Mouse (Mus musculus): ENCODE measurements at regions not wholly inside any gene's neighbourhood (a gene's known extent, or its start where the extent isn't known, plus 50 kb on each side); places are given as distances from the start of the nearest gene placed in this dataset.
A peak's percentile ranks its signal among the peaks of the same experiment; 100 is the strongest.

- 85% methylated on average over 9 of the region's 16 CpGs for whole genome bisulfite sequencing
- Histone ChIP-seq H3K27me3 (ENCODE audit: control insufficient read depth, insufficient read depth, low read depth, low read length) (no peaks in the 10 kb centered on the region), H3K9ac (ENCODE audit: low read depth, low read length) (no peak overlapping the region), H3K36me3 (ENCODE audit: control insufficient read depth, insufficient read depth, low read length) (no peaks in the 10 kb centered on the region), H3K4me1 (ENCODE audit: control insufficient read depth, insufficient read depth, low read length) (no peaks in the 10 kb centered on the region), H3K4me3 (ENCODE audit: low read depth, low read length) (no peak overlapping the region), H3K4me2 (ENCODE audit: low read length) (no peak overlapping the region), H3K27ac (ENCODE audit: low read length) (no peak overlapping the region), H3K9me3 (replicated peaks; ENCODE audit: control insufficient read depth, low read length, poor library complexity, severe bottlenecking) (no peaks in the 10 kb centered on the region)
- ATAC-seq, result no peak
Observed at GRCm38 (mm10) chr3:54103098-54103497, 52.7 kb upstream of the Trpc4 start.

DNA sequence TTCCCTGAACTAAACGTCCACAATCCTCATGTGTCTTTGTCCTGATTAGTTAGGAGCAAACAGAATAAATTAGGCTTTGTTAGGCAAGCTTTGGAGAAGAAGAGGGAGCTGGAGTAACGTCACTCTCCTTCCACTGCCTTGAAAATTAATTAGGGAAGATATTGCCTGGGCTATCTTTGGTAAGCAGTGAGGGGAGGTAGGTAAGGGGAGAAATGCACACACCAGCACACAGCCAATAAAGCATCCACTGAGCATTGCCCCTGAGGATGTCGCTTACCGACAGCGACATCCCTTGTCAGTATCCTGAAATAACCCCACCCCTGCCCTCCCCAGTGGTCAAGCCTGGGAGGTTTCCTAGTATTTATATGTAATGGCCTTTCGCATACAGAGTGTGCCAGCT is 72.2 kb upstream of the Trpc4 start:
- 34% methylated on average over 6 of the region's 6 CpGs for WGBS
- H3K4me3 ChIP-seq (ENCODE audit: low read depth, low read length), result no peak overlapping the region
- H3K9ac ChIP-seq (ENCODE audit: low read depth, low read length), result no peak overlapping the region
- H3K9me3 ChIP-seq (replicated peaks; ENCODE audit: control insufficient read depth, low read length, poor library complexity, severe bottlenecking), result no peaks in the 10 kb centered on the region
- peak; percentile 42; the same call in 1 of the 2 replicates for ATAC-seq
- H3K27me3 ChIP-seq (ENCODE audit: control insufficient read depth, insufficient read depth, low read depth, low read length), result no peaks in the 10 kb centered on the region
- no peak overlapping the region for H3K27ac ChIP-seq (ENCODE audit: low read length)
- H3K4me2 ChIP-seq (ENCODE audit: low read length), result no peak overlapping the region
- peaks cover 4% of the 10 kb centered on the region; the same call in 1 of the 2 replicates for H3K4me1 ChIP-seq (ENCODE audit: control insufficient read depth, insufficient read depth, low read length)
- H3K36me3 ChIP-seq (ENCODE audit: control insufficient read depth, insufficient read depth, low read length), result no peaks in the 10 kb centered on the region

DNA sequence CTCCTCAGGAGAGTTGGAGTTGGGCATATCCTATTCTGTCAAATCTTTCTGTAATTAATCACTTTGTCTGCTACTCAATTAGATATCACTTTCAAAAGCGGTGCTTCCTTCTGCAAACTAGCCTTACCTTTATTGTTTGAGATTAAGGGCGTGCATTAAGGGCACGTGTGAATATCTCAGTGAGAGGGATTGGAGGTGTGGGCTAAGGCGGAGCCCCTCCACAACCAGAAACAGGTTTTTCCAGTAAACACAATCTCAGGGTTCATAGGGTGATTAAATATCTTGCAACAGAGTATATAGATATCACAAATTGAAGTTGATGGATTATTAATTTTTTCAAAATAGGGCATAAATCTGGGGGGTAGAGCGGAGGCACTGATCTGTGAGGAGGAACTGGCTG is 79.4 kb upstream of the Trpc4 start:
- no peak for ATAC-seq
- Histone ChIP-seq H3K4me3 (ENCODE audit: low read depth, low read length) (no peak overlapping the region), H3K4me1 (ENCODE audit: control insufficient read depth, insufficient read depth, low read length) (no peaks in the 10 kb centered on the region), H3K9ac (ENCODE audit: low read depth, low read length) (no peak overlapping the region), H3K4me2 (ENCODE audit: low read length) (no peak overlapping the region), H3K9me3 (replicated peaks; ENCODE audit: control insufficient read depth, low read length, poor library complexity, severe bottlenecking) (no peaks in the 10 kb centered on the region), H3K36me3 (ENCODE audit: control insufficient read depth, insufficient read depth, low read length) (no peaks in the 10 kb centered on the region), H3K27ac (ENCODE audit: low read length) (no peak overlapping the region), H3K27me3 (ENCODE audit: control insufficient read depth, insufficient read depth, low read depth, low read length) (no peaks in the 10 kb centered on the region)
- 79% methylated on average over 5 of the region's 5 CpGs for WGBS

DNA sequence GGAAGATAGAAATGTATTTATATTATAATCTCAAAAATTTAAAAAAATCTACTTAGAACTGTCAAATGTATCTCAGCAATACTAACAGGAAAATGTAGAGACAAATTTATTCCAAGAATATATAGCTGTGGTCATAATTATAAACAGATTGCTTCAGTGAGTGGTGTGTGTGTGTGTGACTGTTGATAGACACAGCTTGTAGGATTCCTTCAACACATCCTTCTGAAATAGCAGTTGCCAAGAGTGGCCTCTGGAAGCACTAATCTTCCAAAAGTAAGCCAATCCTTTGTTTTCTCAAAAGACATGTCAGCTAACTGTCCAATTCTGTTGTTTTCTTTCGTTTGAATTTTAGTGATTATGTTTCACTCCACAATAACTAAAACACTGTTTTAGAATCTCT is 95.2 kb upstream of the Trpc4 start:
- Histone ChIP-seq H3K36me3 (ENCODE audit: control insufficient read depth, insufficient read depth, low read length) (no peaks in the 10 kb centered on the region), H3K9me3 (replicated peaks; ENCODE audit: control insufficient read depth, low read length, poor library complexity, severe bottlenecking) (no peaks in the 10 kb centered on the region), H3K27me3 (ENCODE audit: control insufficient read depth, insufficient read depth, low read depth, low read length) (no peaks in the 10 kb centered on the region), H3K9ac (ENCODE audit: low read depth, low read length) (no peak overlapping the region), H3K27ac (ENCODE audit: low read length) (no peak overlapping the region), H3K4me1 (ENCODE audit: control insufficient read depth, insufficient read depth, low read length) (no peaks in the 10 kb centered on the region), H3K4me2 (ENCODE audit: low read length) (no peak overlapping the region), H3K4me3 (ENCODE audit: low read depth, low read length) (no peak overlapping the region)
- no peak for ATAC-seq
- WGBS, result 47% methylated on average over 1 of the region's 1 CpGs

- WGBS, result 88% methylated on average over 7 of the region's 7 CpGs
- no peak overlapping the region for H3K27ac ChIP-seq (ENCODE audit: low read length)
- no peak for ATAC-seq
- H3K9me3 ChIP-seq (replicated peaks; ENCODE audit: control insufficient read depth, low read length, poor library complexity, severe bottlenecking), result no peaks in the 10 kb centered on the region
- no peak overlapping the region for H3K4me2 ChIP-seq (ENCODE audit: low read length)
- H3K36me3 ChIP-seq (ENCODE audit: control insufficient read depth, insufficient read depth, low read length), result no peaks in the 10 kb centered on the region
- no peaks in the 10 kb centered on the region for H3K27me3 ChIP-seq (ENCODE audit: control insufficient read depth, insufficient read depth, low read depth, low read length)
- no peak overlapping the region for H3K9ac ChIP-seq (ENCODE audit: low read depth, low read length)
- H3K4me1 ChIP-seq (ENCODE audit: control insufficient read depth, insufficient read depth, low read length), result peaks cover 3% of the 10 kb centered on the region
- H3K4me3 ChIP-seq (ENCODE audit: low read depth, low read length), result no peak overlapping the region
Observed at GRCm38 (mm10) chr3:54054376-54054775, 101.5 kb upstream of the Trpc4 start.

DNA sequence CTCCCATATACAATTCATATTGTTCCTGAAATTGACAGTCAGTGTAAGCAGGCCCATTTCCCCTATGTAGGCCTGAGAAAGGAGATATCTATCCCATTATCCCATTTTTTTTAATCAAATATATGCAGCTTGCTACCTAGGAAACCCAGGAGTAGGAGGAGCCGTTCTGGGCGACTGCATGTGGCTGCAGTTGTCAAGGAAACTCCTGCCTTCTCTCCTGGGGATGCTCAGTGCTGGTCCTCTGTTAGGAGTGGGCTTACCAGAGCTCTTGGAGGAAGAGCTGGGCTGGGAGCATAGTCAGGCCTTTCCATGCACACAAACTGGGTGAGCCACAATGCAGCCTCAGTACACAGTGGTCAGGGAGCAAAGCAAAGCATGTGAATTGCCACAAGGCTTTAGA is 106.5 kb upstream of the Trpc4 start:
- no peaks in the 10 kb centered on the region for H3K9me3 ChIP-seq (replicated peaks; ENCODE audit: control insufficient read depth, low read length, poor library complexity, severe bottlenecking)
- ATAC-seq, result peak; percentile 93
- H3K9ac ChIP-seq (ENCODE audit: low read depth, low read length), result no peak overlapping the region
- no peak overlapping the region for H3K4me3 ChIP-seq (ENCODE audit: low read depth, low read length)
- H3K27ac ChIP-seq (ENCODE audit: low read length), result peak overlapping the region; percentile 60
- 4% methylated on average over 2 of the region's 2 CpGs for WGBS
- H3K36me3 ChIP-seq (ENCODE audit: control insufficient read depth, insufficient read depth, low read length), result no peaks in the 10 kb centered on the region
- no peak overlapping the region for H3K4me2 ChIP-seq (ENCODE audit: low read length)
- no peaks in the 10 kb centered on the region for H3K27me3 ChIP-seq (ENCODE audit: control insufficient read depth, insufficient read depth, low read depth, low read length)
- peaks cover 7% of the 10 kb centered on the region for H3K4me1 ChIP-seq (ENCODE audit: control insufficient read depth, insufficient read depth, low read length)

- H3K27me3 ChIP-seq (ENCODE audit: control insufficient read depth, insufficient read depth, low read depth, low read length), result no peaks in the 10 kb centered on the region
- H3K9me3 ChIP-seq (replicated peaks; ENCODE audit: control insufficient read depth, low read length, poor library complexity, severe bottlenecking), result no peaks in the 10 kb centered on the region
- no peak for ATAC-seq
- 53% methylated on average over 3 of the region's 3 CpGs for WGBS
- H3K36me3 ChIP-seq (ENCODE audit: control insufficient read depth, insufficient read depth, low read length), result no peaks in the 10 kb centered on the region
- H3K9ac ChIP-seq (ENCODE audit: low read depth, low read length), result no peak overlapping the region
- H3K27ac ChIP-seq (ENCODE audit: low read length), result no peak overlapping the region
- no peak overlapping the region for H3K4me3 ChIP-seq (ENCODE audit: low read depth, low read length)
- no peak overlapping the region for H3K4me2 ChIP-seq (ENCODE audit: low read length)
- peaks cover 7% of the 10 kb centered on the region for H3K4me1 ChIP-seq (ENCODE audit: control insufficient read depth, insufficient read depth, low read length)
Observed at GRCm38 (mm10) chr3:54048091-54048670, 107.7 kb upstream of the Trpc4 start.

- H3K4me3 ChIP-seq (ENCODE audit: low read depth, low read length), result no peak overlapping the region
- 76% methylated on average over 4 of the region's 4 CpGs for WGBS
- ATAC-seq, result no peak
Observed at GRCm38 (mm10) chr3:54027365-54027764, 128.5 kb upstream of the Trpc4 start.

GRCm38 (mm10) chr3:54020196-54020595 is 135.6 kb upstream of the Trpc4 start:
- Histone ChIP-seq H3K9me3 (replicated peaks; ENCODE audit: control insufficient read depth, low read length, poor library complexity, severe bottlenecking) (no peaks in the 10 kb centered on the region), H3K27ac (ENCODE audit: low read length) (no peak overlapping the region), H3K27me3 (ENCODE audit: control insufficient read depth, insufficient read depth, low read depth, low read length) (no peaks in the 10 kb centered on the region), H3K36me3 (ENCODE audit: control insufficient read depth, insufficient read depth, low read length) (no peaks in the 10 kb centered on the region), H3K9ac (ENCODE audit: low read depth, low read length) (no peak overlapping the region), H3K4me3 (ENCODE audit: low read depth, low read length) (no peak overlapping the region), H3K4me1 (ENCODE audit: control insufficient read depth, insufficient read depth, low read length) (peaks cover 4% of the 10 kb centered on the region; the same call in 1 of the 2 replicates), H3K4me2 (ENCODE audit: low read length) (no peak overlapping the region)
- ATAC-seq, result no peak
- WGBS, result 16% methylated on average over 4 of the region's 4 CpGs

More at GRCm38 (mm10) chr3:54027365-54027764, 128.5 kb upstream of the Trpc4 start:
- H3K9me3 ChIP-seq (replicated peaks; ENCODE audit: control insufficient read depth, low read length, poor library complexity, severe bottlenecking), result no peaks in the 10 kb centered on the region
- H3K27ac ChIP-seq (ENCODE audit: low read length), result no peak overlapping the region
- no peaks in the 10 kb centered on the region for H3K27me3 ChIP-seq (ENCODE audit: control insufficient read depth, insufficient read depth, low read depth, low read length)
- no peaks in the 10 kb centered on the region for H3K36me3 ChIP-seq (ENCODE audit: control insufficient read depth, insufficient read depth, low read length)
- no peak overlapping the region for H3K4me2 ChIP-seq (ENCODE audit: low read length)
- no peaks in the 10 kb centered on the region for H3K4me1 ChIP-seq (ENCODE audit: control insufficient read depth, insufficient read depth, low read length)
- H3K9ac ChIP-seq (ENCODE audit: low read depth, low read length), result no peak overlapping the region
